Mouse (Mus musculus): ENCODE measurements around the gene Gm20824.
"Not testable (repeated sequence)": the region's sequence is repeated elsewhere in the genome, so short reads cannot be mapped to it uniquely, and the experiment has no call there.

Gene Gm20824

GRCm38 (mm10) chrY:8257607-8258006 is at the start of gene Gm20824:
Gene Gm20824, plus strand, starts transcription at chrY:8257907.
- not testable (repeated sequence) for DNase-seq (ENCODE audit: low spot score in 2 of 2)

Measured in urinary bladder, adult 18-20 months (tissue).